9 mouse cellular contexts compared by ENCODE assay signal in genomic region chr7:48930399-48930798, GRCm38 (mm10). TPM values are rescaled to one million over a fixed set of nuclear protein-coding genes. Genes with fewer than 3 reads are reported as not detected.
A peak's percentile ranks its signal among the peaks of the same experiment; 100 is the strongest.
DNase-seq lines count a peak whose midpoint lies in the region; ATAC-seq and TF ChIP-seq lines count a peak whose summit lies in the region.
"Had no signal": no experiment of that assay in that cellular context is flagged by ENCODE, and none has a peak within 500 bp of the region (broad histone marks: within the 10 kb centered on the region; RNA-seq: fewer than 3 reads in every experiment).

No protein-coding gene starts in this region.

- H3K4me2 ChIP-seq in liver, embryonic 11.5 days = no peak overlapping the region
- H3K4me2 ChIP-seq in hindbrain, postnatal 0 days (ENCODE audit: low read depth, low read length) = no peak overlapping the region
- H3K4me2 ChIP-seq: stomach, embryonic 15.5 days had no signal

- no peaks in the 10 kb centered on the region for H3K9me3 ChIP-seq in liver, embryonic 11.5 days (ENCODE audit: control insufficient read depth, low read length)
- no peaks in the 10 kb centered on the region for H3K9me3 ChIP-seq in hindbrain, postnatal 0 days (ENCODE audit: low read length)
- H3K9me3 ChIP-seq: stomach, embryonic 15.5 days had no signal

- no peaks in the 10 kb centered on the region for H3K36me3 ChIP-seq in liver, adult 2 months (ENCODE audit: control insufficient read depth, insufficient read depth, low read length)
- no peaks in the 10 kb centered on the region for H3K36me3 ChIP-seq in liver, embryonic 11.5 days (ENCODE audit: control insufficient read depth, insufficient read depth, low read length)
- no peaks in the 10 kb centered on the region for H3K36me3 ChIP-seq in hindbrain, postnatal 0 days (ENCODE audit: insufficient read depth, low read length)
- H3K36me3 ChIP-seq: stomach, embryonic 15.5 days had no signal

- H3K9ac ChIP-seq in liver, adult 2 months (ENCODE audit: low read depth, low read length) = no peak overlapping the region
- H3K9ac ChIP-seq in liver, embryonic 11.5 days (ENCODE audit: low read depth, low read length) = no peak overlapping the region
- H3K9ac ChIP-seq in hindbrain, postnatal 0 days (replicated peaks; ENCODE audit: low read length) = no peak overlapping the region
- H3K9ac ChIP-seq: liver, embryonic 14.5 days; stomach, embryonic 15.5 days had no signal

- no peak for TF ChIP-seq POLR2A in liver, adult 2 months (IDR thresholded peaks at IDR 0.05; ENCODE audit: extremely low read depth, insufficient read depth, low read length)

- H3K4me3 ChIP-seq in liver, adult 2 months (ENCODE audit: insufficient read depth, low read depth, low read length) = no peak overlapping the region
- no peak overlapping the region for H3K4me3 ChIP-seq in liver, embryonic 11.5 days (ENCODE audit: low read depth, low read length)
- H3K4me3 ChIP-seq in hindbrain, postnatal 0 days (ENCODE audit: low read length) = no peak overlapping the region
- H3K4me3 ChIP-seq: stomach, embryonic 15.5 days had no signal

- H3K27ac ChIP-seq in liver, adult 2 months (replicated peaks; ENCODE audit: insufficient read depth, low read depth, low read length) = no peak overlapping the region
- H3K27ac ChIP-seq in liver, embryonic 11.5 days (ENCODE audit: low read depth, low read length) = no peak overlapping the region
- no peak overlapping the region for H3K27ac ChIP-seq in hindbrain, postnatal 0 days
- H3K27ac ChIP-seq: liver, embryonic 14.5 days; stomach, embryonic 15.5 days had no signal

- no peaks in the 10 kb centered on the region for H3K27me3 ChIP-seq in liver, adult 2 months (ENCODE audit: control insufficient read depth, insufficient read depth, low read length)
- no peaks in the 10 kb centered on the region for H3K27me3 ChIP-seq in liver, embryonic 11.5 days (replicated peaks; ENCODE audit: control insufficient read depth, insufficient read depth, low read length)
- H3K27me3 ChIP-seq in hindbrain, postnatal 0 days (ENCODE audit: insufficient read depth, low read length) = no peaks in the 10 kb centered on the region
- H3K27me3 ChIP-seq: stomach, embryonic 15.5 days had no signal

- peaks cover 10% of the 10 kb centered on the region for H3K4me1 ChIP-seq in liver, adult 2 months (ENCODE audit: control insufficient read depth, insufficient read depth, low read length)
- no peaks in the 10 kb centered on the region for H3K4me1 ChIP-seq in liver, embryonic 11.5 days (replicated peaks; ENCODE audit: control insufficient read depth, insufficient read depth, low read length)
- H3K4me1 ChIP-seq in hindbrain, postnatal 0 days (ENCODE audit: insufficient read depth, low read length) = peaks cover 12% of the 10 kb centered on the region; the same call in 1 of the 2 replicates

- TF ChIP-seq CTCF in liver, adult 2 months (IDR thresholded peaks at IDR 0.05; ENCODE audit: low read depth, low read length) = no peak; the same call in 1 of the 2 replicates
- no peak for TF ChIP-seq CTCF in hindbrain, postnatal 0 days (IDR thresholded peaks at IDR 0.05; ENCODE audit: low read depth)

- no peak for ATAC-seq in liver, embryonic 11.5 days (replicated peaks; ENCODE audit: low FRiP score)
- ATAC-seq in hindbrain, postnatal 0 days = peak; percentile 62; the same call in 1 of the 2 replicates

- WGBS in liver, adult 2 months = 18% methylated on average over 5 of the region's 5 CpGs
- 65% methylated on average over 5 of the region's 5 CpGs for WGBS in liver, embryonic 11.5 days
- 24% methylated on average over 5 of the region's 5 CpGs for WGBS in hindbrain, postnatal 0 days

- peak; percentile 94 for DNase-seq in liver, adult 2 months (ENCODE audit: extremely low read depth, low read depth, low spot score)
- DNase-seq in liver, embryonic 11.5 days (ENCODE audit: low spot score) = no peak
- peak; percentile 93 for DNase-seq in cerebellum, adult 9-11 months
- DNase-seq in hindbrain, postnatal 0 days (ENCODE audit: low spot score) = peak; percentile 79
- DNase-seq in mesoderm, embryonic 11.5 days (ENCODE audit: low read depth, low spot score) = peak; percentile 45
- DNase-seq in T-cell, adult 2 months (ENCODE audit: low spot score) = no peak
- DNase-seq in urinary bladder, postnatal 25 days (ENCODE audit: low spot score) = no peak

- no peaks in the 10 kb centered on the region for H3K79me2 ChIP-seq in liver, adult 2 months (ENCODE audit: control insufficient read depth, insufficient read depth, low read length)

RNA-seq across cellular contexts. Expression of gene Nav2, which starts 21.9 kb away (rescaled TPM):
- total RNA-seq in liver, adult 2 months (2014; rRNA removed) = 11.1 and 25.3 TPM in 2 replicates
- polyA plus RNA-seq in liver, adult 2 months (2012; rRNA removed) = 17.6 and 18.4 TPM in 2 replicates
- polyA plus RNA-seq in liver, embryonic 11.5 days (2014; fragmentation: Nextera tagmentation; extraction: Ambion mirVana) = 6.2 TPM in 2 replicates
- total RNA-seq in hindbrain, postnatal 0 days (2014; rRNA removed) = 61.9 and 64.7 TPM in 2 replicates
- 20.1 and 22.1 TPM in 2 replicates for polyA plus RNA-seq in hindbrain, postnatal 0 days (2015; fragmentation: Nextera tagmentation; extraction: Ambion mirVana)

RNA-seq across cellular contexts. Expression of gene E2f8, which starts 49.0 kb away (rescaled TPM):
- total RNA-seq in liver, adult 2 months (2014; rRNA removed) = 0.83 and 1.1 TPM in 2 replicates
- polyA plus RNA-seq in liver, adult 2 months (2012; rRNA removed) = 1.3 and 2.6 TPM in 2 replicates
- 37.2 and 37.8 TPM in 2 replicates for polyA plus RNA-seq in liver, embryonic 11.5 days (2014; fragmentation: Nextera tagmentation; extraction: Ambion mirVana)
- total RNA-seq in hindbrain, postnatal 0 days (2014; rRNA removed) = 2.6 and 4.8 TPM in 2 replicates
- polyA plus RNA-seq in hindbrain, postnatal 0 days (2015; fragmentation: Nextera tagmentation; extraction: Ambion mirVana) = 1.8 and 2.0 TPM in 2 replicates

Comparison
In these comparisons a context has a peak if more than half of its experiments do, and no peak if none do; other contexts are left out.
1. DNase-seq: peak in liver, adult 2 months (single experiment), cerebellum, adult 9-11 months (single experiment), hindbrain, postnatal 0 days (single experiment) and mesoderm, embryonic 11.5 days (single experiment); none in liver, embryonic 11.5 days (single experiment), T-cell, adult 2 months (single experiment) and urinary bladder, postnatal 25 days (single experiment).
2. RNA of gene E2f8, which starts 49.0 kb away (polyA plus RNA-seq): 37.2 to 37.8 TPM in liver, embryonic 11.5 days; 1.3 to 2.6 TPM in liver, adult 2 months and 1.8 to 2.0 TPM in hindbrain, postnatal 0 days; every median in the first group is over 10 times any median in the second.